Mouse (Mus musculus) right cerebral cortex, postnatal 10 days (tissue): ENCODE data around the gene Olfr204.
"Not testable (repeated sequence)": the region's sequence is repeated elsewhere in the genome, so short reads cannot be mapped to it uniquely, and the experiment has no call there.

Experiments
- DNase-seq, 2 experiments: peaks; one replicate each; pipeline ENCODE4 v3.0.0; 2021; ENCODE audit warnings: low spot score in 2 of 2

Olfr204 gene

DNA sequence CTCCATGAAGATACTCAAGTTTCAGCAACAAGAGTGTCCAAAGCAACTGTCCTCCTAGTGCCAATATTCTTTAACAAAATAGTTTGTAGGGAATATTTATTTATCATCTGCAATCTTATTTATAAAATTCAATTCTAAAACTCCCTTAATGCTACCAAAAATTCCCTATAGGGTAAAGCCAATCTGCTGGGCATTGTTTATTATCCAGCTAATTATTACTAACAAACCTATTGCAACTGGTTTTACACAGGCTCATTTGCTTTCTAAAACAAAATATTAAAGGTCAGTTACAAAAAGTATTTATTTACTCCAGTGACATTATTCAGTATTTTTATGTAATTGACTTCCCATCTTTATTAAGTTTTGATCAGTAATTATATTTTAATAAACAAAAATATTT, at the start of gene Olfr204:
Gene Olfr204 (minus strand): TSS at position 101 of the 400 bp plus-strand sequence.
- DNase-seq, result no peak

DNA sequence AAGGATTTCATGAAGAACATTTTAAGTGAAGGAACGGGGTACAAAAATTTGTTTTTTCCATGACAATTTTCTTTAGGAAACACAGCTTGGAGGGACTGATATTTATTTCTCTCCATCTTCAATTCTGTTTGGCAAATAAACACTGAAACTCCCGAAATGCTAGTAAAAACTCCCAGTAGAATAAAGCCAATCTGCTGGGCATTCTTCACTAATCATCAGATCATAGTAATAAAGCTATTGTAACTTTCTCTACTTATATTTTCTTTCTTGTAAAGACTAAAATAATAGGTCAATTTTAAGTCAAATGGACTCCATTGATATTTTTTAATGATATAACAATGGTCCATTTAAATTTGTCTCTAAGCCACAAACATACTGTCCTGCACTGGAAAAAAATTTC, 45.8 kb upstream of the Olfr204 start, which contains the start of gene Olfr209:
Gene Olfr209 (minus strand): TSS at position 101 of the 400 bp plus-strand sequence.
- DNase-seq, result no peak

DNA sequence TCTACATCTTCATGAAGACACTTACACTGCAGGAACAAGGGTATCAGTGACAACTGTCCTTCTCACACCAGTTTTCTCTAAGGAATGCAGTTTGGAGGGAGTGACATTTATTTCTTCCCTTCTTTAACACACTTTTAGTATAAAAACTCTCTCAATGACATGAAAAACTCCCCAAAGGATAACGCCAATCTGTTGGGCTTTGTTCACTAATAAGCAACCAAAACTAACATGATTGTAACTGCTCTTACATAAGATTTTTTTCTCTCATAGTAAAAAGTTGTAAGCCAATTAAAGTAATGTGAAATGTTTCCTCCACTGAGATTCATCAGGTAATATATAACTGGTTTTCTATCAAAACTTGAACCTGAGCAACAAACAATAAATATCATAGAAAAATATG, 31.1 kb upstream of the Olfr204 start, which contains the start of gene Olfr206:
Gene Olfr206 (minus strand): TSS at position 101 of the 400 bp plus-strand sequence.
- DNase-seq, result no peak

DNA sequence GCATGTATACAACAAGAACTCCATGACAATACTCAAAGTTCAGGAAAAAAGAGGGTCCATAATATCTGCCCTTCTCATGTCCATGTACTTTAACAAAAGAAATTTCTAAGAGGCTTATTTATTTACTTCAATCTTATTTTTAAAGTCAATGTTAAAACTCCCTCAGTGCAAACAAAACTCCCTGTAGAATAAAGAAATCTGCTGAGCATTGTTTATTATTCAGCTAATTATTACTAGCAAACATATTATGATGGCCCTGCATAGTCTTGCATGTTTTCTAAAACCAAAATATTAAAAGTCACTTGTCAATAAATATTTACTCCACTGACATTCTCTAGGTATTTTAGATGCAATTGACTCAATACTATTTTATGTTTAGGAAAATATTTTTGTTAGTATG, 13.0 kb upstream of the Olfr204 start, which contains the start of gene Olfr205:
Gene Olfr205 (minus strand): TSS at position 101 of the 400 bp plus-strand sequence.
- no peak for DNase-seq

DNA sequence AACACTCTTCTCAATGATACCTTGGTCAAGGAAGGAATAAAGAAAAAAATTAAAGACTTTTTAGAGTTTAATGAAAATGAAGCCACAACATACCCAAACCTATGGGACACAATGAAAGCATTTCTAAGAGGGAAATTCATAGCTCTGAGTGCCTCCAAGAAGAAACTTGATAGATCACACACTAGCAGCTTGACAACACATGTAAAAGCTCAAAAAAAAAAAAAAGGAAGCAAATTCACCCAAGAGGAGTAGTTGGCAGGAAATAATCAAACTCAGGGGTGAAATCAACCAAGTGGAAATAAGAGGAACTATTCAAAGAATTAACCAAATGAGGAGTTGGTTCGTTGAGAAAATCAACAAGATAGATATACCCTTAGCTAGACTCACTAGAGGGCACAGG, 5.2 kb upstream of the Olfr204 start:
- not testable (repeated sequence) for DNase-seq

DNA sequence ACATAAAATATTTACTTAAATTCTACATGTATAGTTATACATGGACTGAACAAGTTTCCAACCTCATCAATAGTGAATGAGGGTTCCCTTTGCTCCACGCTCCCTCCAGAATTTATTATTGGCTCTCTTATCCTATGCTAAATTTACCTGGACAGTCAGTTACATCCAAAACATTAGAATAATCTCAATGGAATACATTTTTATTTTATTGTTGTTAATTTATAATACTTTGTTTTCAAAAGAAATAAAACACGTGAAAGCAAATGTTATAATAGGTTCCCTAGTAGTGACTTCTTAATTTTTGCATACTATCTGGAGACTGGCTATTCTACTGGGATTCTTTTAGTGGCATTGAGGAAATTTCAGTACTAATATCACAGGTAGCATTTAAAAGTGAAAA, 19.5 kb downstream of the Olfr204 start, which contains the start of gene Olfr203:
Gene Olfr203 (plus strand): TSS at position 301 of the 400 bp plus-strand sequence.
- DNase-seq, result no peak

DNA sequence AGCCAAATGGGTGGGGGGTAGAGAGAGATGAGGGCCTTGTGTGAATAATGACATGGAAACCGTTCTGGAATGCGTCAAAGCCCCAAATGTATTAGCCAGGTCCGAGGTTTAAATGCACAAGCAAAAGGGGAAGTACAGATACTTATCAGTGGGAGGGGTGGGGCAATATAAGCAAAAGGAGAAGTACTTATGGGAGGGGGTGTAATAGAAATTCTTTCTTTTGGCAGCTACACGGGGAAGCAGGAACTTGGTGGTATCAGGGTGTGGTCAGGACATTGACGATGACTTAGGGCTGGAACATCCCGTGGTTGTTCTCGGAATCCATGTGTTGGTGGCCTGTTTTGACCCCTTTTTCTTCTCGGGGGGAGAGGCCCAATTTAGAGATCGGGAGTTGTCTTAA, 30.5 kb downstream of the Olfr204 start:
- DNase-seq, result not testable (repeated sequence)

DNA sequence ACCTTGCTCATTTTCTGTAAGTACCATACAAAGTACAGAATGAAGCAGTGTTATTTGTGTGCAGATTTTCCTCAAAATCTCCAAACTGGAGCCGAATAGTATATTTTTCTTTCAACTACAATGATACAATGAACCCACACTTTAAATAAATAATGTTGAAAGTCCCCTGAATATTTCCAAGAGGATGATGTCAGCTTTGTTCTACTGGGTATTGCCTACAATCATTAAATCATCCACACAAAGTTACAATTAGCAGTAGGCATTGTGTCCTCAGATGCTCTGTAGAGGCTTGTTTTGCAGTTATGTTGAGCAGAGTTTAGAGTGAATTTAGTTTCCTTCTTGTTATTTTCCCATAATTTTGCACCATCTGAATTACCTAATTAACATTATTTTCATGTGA, 31.4 kb downstream of the Olfr204 start, which contains the start of gene Olfr202:
Gene Olfr202 (minus strand): TSS at position 101 of the 400 bp plus-strand sequence.
- no peak for DNase-seq

DNA sequence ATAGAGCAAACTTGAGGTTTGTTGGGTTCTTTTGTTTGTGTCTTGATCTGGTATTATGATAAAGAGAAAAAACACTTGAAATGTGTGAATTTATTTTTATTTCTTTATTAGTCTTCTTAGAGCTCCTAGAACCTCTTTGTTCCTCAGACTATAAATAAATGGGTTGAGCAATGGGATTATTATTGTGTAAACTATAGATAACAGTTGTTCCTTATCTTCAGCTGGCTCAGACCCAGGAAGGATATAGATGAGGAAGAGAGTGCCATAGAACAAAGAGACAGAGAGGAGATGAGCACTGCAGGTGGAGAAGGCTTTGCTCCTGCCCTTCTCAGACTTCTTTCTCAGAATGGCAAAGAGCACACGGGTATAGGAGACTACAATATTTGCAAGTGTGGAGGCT, 34.6 kb downstream of the Olfr204 start:
- DNase-seq, result no peak

DNA sequence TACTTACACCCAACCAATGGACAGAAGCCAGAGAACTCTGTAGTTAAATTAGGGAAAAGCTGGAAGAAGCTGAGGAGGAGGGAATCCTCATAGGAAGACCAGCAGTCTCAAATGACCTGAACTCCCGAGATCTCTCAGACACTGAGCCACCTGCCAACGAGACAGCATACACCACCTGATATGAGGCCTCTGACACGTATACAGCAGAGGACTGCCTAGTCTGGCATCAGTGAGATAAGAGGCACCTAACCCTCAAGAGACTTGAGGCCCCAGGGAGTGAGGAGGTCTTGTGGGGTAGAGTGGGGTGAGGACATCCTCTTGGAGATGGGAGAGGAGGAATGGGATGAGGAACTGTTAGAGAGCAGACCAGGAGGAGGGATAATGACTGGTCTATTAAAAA, 37.5 kb downstream of the Olfr204 start:
- no peak for DNase-seq

DNA sequence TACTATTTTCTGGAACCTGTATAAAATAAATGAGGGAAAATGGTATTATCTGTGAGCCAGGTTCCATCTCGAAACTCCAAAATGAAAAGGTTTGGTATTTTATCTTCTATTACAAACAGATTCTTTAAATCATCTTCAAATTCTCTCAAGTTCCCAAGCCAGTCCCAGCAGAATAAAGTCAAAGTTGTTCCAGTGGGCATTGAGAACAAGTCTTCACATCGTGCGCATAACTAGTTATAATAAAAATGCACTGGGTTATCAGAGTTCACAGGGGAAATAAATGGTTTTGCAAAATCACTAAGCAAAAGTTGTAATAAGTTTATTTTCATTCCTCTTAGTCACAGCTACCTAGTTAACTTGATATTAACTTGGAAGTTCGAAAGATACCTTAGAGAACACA, 45.5 kb downstream of the Olfr204 start, which contains the start of gene Olfr201:
Gene Olfr201 (minus strand): TSS at position 101 of the 400 bp plus-strand sequence.
- DNase-seq, result not testable (repeated sequence)

DNA sequence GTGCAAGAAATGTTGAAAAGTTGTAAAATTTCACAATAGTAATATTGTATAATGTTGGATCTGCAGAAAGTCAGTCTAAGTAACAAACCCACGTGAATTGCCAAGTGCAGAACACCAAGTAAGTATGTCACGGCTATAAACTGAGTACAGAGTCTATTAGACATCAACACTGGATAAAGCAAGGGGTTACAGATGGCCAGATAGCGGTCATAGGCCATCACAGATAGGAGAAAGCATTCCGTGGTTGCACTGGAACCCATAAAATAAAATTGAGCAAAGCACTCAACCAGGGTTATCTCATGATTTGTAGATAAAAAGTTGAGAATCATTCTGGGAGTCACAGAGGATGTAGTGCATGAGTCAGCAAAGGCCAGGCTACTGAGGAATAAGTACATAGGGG, 49.0 kb downstream of the Olfr204 start:
- DNase-seq, result not testable (repeated sequence)
